Mouse (Mus musculus) kidney, adult 2 months (tissue): ENCODE measurements around the gene Rbpms2.

Source experiments
- CTCF ChIP-seq: fragments of 200-500 bp; conservative IDR thresholded peaks from 2 replicates; pipeline ENCODE4 v1.5.1; 2011; ENCODE audit warnings: low read depth, mild to moderate bottlenecking, control low read depth, low read length, moderate library complexity, mixed read lengths; ENCODE audit not compliant: insufficient read depth, insufficient read length
- POLR2A ChIP-seq: fragments of 200-500 bp; IDR thresholded peaks from one replicate; pipeline ENCODE4 v1.6.1; 2011; ENCODE audit warnings: low read depth, low read length, control low read depth

GRCm38 (mm10) chr9:65587573-65588358 is 41.7 kb upstream of the Rbpms2 start:
- TF ChIP-seq CTCF (no peak), POLR2A (no peak)
